Mouse (Mus musculus): Measurements from ENCODE around the gene Jak2. TPM values are rescaled to one million over a fixed set of nuclear protein-coding genes. Genes with fewer than 3 reads are reported as not detected.

Jak2 gene
- 10 to 100 TPM; 20.0 to 24.5 TPM for total RNA-seq (2021)
- long read RNA-seq, experiment 1, full-length matches to known transcripts = 29 of 42 reads
- long read RNA-seq, experiment 1, partial matches to known transcripts = 3 of 42 reads
- long read RNA-seq, experiment 1, other reads (novel, unspliced or antisense) = 10 of 42 reads
- long read RNA-seq, experiment 2, full-length matches to known transcripts = 15 of 18 reads
- long read RNA-seq, experiment 2, partial matches to known transcripts = 0 of 18 reads
- long read RNA-seq, experiment 2, other reads (novel, unspliced or antisense) = 3 of 18 reads

DNA sequence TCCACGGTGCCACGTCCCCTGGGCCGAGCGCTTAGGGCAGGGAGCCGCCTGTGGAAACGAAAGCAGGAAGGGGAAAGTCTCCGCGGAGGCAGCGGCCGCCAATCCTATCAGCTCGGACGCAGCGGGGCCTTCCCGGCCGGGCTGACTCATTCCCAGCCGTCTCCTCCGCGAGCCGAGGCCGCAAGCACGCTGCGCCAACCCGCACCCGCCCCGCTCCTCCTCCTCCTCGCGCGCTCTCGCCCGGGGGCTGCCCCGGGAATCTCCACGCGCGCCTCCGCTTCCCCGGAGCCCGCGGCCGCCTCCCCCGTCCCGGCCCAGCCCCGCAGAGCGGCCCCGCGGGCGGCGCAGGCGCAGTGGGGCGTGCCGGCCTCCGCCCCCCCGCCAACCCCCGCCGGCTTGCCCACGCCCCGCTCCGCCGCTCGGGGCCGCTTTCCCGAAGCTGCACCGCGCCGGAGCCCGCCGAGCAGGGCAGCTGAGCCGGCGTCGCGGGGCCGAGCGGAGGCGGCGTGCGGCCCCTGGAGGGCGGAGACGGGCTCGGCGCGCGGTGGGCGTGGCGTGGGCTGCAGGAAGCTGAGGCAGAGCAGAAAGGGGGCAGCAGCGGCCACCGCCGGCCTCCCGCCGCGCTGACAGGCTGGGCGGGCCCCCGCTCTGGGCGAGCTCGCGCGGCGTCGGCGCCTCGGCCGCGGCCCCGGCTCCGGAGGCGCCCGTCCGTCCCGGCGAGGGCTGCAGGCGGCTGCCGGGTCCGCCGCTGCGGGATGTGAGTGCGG is at the start of gene Jak2:
Gene Jak2 (plus strand): TSS at position 638 of the 767 bp plus-strand sequence.
- peak; percentile 92 for DNase-seq (ENCODE audit: low spot score)

DNA sequence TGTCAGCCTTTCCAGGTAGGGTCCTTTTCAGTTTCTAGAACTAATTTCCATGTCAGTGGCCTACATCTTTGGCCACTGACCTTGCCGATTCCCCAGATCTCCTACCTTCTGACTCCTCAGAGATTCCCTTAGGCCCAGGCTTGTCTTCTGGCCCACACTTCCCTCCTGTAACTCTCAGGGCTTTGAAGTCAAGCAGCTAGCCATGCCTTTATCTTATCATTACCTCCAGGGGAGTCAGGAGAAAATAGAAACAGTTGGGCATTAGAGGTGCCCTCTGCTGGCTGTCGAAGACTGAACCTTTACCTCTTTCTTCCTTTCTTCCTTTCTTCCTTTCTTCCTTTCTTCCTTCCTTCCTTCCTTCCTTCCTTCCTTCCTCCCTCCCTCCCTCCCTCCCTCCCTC is 48.3 kb upstream of the Jak2 start:
- DNase-seq (ENCODE audit: low spot score) = no peak

DNA sequence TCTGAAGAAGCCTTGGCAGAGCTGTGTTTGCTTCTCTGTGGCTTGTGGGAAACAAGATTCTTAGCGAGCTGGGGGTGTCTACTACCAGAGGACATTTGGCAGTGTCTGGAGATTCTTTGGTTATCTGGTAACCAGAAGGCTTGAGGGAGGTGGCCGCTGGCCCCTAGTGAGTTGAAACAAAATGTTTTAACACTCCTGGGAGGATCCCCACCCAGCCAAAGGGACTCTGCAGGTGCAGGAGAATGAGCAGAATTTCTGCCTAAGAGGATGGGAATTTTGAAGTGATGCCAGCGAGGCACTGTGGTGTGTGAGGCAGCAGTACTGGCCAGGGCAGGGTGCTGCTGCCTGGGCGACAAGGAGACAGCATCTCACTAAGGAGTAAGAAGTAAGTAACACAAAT is 47.0 kb upstream of the Jak2 start:
- DNase-seq (ENCODE audit: low spot score) = peak; percentile 7

DNA sequence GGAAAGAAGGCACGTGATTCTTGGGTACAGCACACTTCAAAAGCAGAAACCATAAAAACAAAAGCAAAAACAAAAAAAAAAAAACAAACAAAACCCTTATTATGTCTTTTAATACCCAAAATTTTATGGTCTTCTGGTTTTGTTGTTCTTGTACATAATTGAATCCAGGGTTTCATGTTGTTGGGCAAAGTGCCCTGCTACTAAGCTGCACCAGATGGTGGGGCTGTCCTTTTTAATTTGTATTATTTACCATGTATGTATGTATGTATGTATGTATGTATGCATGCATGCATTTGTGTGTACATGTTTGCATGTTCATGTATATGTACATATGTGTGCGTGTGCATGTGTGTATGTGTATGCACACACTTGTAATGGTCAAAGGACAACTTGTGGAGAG is 46.4 kb upstream of the Jak2 start:
- no peak for DNase-seq (ENCODE audit: low spot score)

DNA sequence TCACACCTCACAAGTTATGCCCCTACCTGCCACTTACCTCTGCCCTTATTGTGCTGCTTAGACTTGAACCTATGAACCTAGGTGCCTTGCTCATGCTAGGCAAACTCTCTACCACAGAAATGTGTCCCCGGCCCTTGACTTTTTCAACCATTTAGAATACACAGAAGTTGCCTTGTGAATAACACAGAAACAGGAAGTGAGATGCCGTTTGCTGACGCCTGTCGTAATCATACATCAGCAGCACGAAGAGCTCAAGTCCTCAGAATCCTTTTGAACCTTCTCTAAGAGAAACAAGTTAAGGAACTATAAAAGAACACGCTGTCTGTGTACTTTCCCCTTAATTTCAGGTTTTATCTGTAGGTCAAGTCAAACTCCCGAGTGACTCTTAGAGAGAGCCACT is 41.7 kb upstream of the Jak2 start:
- DNase-seq (ENCODE audit: low spot score) = no peak

DNA sequence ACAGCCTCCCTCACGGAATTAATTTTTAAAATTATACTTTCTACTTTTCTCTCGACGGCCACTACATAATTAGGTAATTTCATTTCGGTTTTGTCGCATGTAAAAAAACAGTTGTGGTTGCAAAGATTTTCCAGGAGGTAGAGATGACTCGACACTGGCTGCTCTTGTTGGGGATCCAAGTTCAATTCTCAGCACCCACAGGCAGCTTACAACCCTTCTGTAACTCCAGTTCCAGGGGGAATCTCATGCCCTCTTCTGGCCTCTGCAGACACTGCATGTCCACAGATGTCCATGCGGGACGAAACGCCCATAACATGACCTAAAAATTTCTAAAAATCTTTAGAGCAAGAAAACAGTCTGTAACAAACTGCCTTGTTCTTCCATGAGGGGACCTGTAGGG is 41.3 kb upstream of the Jak2 start:
- no peak for DNase-seq (ENCODE audit: low spot score)

DNA sequence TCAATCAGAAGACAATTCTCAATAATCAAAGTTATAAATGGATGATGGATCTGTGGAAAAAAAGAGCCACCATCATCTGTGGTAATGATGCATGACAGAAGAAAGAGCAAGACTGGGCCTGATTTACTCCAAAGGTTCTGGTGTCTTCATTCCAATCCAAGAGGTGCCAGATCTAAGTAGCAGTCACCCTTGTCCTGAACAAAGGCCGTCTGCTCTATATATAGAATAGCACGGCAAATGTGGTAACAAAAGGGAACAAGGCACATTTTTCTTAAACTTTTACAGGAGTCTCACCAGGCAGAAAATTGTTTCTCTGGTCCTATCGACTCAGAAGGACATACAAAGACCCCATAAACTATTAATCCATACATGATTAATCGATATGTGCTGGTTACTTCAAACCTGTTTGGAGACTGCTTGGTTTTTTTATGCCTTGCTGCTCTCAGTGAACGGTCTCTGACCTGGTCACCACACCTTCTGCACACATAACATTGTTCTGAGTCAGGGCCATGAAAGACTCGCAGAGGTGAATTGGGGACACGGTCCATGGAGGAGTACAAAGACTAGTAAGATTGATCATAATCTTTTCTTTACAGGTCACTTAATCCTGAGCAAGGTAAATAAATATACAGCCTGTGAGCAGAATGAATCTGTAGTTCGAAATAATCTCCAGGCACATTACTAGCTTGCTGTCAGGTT is 35.7 kb upstream of the Jak2 start:
- no peak for DNase-seq (ENCODE audit: low spot score)

DNA sequence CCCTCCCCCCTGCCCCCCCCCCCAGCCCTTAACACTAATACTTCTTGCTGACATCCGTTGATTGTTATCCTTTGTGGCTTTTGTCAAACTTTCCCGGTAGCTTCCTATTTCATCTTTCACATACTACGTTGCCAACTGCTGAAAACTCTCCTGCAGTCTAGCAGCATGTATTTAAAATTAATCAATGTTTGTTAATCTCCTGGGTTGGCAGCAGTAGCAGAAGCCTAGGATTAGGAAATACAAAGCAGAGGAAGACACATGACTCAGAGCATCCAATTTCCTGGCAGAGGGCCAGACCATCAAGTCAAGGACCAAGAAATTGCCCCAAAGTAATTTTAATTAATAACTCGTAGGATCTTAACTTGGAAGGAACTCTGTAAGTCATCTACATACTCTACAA is 29.8 kb upstream of the Jak2 start:
- no peak for DNase-seq (ENCODE audit: low spot score)

DNA sequence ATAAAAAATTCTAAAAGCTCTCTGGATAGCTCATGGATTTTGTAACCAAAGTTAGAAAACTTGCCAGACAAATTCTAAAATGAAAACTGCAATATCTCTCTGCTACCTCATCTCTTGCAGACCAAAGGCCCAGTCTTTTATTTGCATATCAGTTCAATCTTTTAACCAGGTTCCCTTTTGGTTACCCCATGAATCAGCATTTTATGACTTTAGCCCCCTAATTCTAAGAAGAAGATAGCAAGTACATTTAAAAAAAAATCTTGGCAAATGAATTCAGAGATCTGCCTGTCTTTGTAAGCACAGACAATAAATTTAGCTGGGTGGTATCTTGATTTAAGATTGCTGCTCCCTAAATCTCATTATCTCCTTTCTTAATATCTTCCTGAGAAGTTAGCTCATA is 26.7 kb upstream of the Jak2 start:
- no peak for DNase-seq (ENCODE audit: low spot score)

DNA sequence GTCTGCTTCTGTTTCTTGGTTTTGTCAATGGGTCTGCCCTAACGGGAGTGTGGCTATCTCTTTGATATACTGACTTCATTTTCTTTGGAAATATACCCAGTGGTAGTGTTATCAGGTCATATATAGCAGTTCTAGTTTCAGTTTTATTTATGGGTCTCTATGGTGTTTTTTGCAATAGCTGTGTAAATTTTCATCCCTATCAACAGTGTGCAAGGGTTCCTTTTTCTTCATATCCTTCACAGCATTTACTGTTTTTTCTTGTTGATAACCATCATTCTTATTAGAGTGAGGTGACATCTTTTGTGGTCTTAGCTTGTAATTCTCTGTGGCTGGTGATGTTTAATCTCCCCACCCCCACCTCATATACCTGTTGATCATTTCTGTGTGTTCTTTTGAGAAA is 24.6 kb upstream of the Jak2 start:
- DNase-seq (ENCODE audit: low spot score) = no peak

DNA sequence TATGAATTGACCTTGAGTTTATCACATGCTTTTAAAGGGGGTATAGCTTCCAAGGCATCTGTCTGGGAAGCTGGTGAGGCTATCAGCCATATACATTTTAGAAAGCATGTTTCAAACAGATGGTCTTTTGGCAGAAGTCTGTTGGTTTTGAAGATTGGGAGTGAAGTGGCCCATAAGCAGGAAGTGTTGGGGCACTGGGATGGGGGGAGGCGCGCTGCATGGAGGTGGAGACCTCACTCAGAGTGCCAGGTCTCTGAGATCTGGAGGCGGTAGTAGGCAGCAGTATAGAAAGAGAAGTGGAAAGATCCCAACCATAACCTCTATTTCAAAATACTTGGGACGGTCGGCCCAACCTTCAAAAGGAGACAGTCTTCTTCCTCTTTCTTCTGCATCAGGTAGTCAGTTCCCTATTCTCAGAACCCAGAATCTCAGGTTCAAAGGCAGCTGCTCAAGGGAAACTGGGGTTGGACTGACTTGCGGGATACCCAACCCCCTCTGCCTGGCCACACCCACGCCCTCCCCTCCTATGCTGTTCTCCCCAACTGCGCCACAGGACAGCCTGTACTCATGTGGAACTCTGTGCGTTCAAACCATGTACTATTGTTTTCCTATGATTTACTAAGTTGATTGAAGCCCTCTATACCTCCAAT is 23.6 kb upstream of the Jak2 start:
- DNase-seq (ENCODE audit: low spot score) = no peak

DNA sequence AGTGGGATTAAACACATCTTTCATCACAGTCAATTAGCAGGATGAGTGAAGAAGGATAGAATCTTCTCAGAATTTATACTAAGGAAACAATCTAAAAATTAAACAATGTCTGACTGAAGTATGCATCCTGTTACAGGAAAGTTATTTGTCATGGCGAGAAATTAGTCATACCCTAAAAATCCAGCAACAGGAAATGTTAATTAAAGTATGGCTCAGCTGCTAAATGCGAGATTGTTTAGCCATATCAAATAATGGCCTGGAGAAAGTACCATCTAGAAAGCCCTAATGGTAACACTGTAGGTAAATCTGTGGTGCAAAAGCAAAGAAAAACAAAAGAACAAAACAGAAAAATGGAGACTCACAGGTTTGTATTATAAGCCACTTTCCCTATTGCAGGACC is 22.6 kb upstream of the Jak2 start:
- no peak for DNase-seq (ENCODE audit: low spot score)

DNA sequence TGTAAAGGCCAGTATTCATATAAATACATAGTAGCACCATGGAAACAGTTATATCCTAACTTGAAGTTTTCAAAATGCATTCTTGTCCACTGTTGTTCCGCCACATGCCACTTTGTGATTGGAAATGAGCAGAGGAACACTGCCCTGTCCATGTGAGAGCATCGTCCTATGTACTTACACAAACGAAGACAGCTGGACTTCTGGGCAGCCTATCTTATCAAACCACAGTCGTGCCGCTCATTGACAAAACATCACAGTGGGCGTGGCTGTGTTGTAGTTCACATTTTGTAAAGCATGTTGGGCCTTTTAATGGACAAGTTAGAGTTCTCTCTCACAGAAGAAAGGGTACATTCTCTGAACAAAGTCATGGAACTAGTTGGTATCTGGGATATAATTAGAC is 18.9 kb upstream of the Jak2 start:
- no peak for DNase-seq (ENCODE audit: low spot score)

DNA sequence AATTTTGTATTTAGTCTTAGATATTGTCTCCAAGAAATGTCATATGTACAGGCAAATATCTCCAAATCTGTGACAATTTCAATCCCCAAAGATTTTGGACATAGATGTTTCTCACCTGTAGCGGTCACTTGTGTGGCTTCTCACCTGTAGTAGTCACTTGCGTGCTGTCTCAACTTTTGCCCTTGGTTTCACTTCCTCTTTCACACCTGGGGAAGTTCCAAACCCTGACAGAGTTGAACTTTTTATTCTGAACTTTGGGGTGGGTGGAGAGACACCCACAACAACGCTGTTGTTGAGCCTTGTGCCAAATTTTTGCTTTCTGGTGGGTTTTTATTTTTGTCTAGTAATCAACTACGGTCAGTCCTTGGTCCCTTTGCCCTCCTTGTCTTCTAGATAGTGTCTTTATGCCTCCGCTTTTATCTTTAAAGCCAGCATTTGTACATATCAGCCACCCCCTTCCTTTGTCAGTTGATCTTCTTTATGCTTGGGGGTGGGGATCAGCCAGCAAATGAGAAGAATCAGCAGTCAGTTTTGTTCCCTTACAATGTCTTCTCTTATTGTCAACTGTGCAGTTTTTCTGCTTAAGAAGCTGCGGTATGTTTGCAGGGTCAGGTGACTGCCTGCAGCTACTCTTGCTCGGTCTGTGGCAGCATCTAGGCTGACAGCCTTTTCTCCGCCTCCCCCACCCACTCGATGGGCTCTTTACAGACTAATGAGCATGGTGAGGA is 14.8 kb upstream of the Jak2 start:
- DNase-seq (ENCODE audit: low spot score) = no peak

DNA sequence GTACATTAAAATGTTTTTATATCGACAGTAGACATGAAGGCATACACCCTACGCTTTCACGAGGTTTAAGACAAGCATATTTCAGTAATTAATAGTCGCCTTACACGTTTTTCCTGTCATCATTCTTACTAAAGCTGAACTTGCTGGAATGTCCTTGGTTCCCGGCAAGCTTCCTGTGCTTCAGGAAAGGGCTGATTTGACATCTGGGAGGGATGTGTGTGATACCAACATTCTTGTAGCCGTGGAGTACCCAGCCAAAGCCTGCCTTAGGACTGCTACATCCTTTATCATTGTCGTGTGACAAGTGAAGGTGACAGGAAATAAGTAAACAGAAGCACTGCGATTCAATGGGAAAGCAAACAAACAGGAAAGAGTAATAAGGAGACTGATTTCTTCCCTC is 13.5 kb upstream of the Jak2 start:
- no peak for DNase-seq (ENCODE audit: low spot score)

DNA sequence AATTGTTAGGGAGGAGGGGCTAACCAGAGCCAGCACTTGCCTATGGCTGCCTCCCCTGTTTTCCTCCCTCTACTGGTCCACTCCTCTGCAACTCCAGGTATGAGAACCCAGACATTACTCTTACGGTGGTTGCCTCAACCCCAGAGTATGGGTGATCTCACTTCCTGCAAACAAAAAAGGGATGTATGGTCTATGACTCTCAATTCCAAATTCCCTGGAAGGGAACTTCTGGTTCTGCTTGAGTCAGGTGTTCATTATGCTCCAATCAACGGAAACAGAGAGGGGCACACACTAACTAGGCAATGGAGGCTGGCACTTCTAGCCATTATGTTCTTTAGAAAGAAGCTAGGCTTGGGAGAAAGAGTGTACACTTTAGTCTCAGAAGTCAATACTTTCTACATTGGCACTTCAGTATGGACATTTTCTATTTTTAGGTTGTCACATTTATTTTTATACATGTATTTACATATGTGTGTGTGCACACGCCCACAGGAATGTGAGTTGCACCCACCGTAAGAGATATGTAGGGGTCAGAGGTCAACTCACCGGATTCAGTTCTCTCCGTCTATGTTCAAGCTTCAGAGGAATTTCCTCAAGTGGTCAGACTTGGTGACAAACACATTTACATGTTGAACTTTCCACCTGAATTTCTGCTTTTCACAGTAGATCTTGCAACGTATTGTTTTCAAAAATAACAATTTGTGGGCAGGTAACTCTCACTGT is 12.0 kb upstream of the Jak2 start:
- no peak for DNase-seq (ENCODE audit: low spot score)

DNA sequence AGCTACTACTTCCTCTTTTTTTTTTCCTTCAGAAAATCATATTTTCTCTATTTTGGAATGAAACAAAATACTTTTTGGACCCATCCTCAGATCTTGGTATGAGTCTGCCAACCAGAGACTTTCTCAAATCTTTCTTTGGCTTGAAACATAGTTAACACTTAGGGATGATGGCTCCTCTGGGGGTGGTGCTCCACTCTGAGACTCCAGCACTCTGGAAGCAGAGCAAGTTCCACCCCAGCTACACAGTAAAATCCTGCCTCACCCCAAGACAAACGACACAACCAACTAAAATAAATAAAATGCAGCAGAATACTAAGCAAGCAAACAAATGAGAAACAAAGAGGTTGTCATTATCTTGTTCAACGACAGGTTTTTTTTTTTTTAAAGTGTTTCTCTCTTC is 11.0 kb upstream of the Jak2 start:
- no peak for DNase-seq (ENCODE audit: low spot score)

DNA sequence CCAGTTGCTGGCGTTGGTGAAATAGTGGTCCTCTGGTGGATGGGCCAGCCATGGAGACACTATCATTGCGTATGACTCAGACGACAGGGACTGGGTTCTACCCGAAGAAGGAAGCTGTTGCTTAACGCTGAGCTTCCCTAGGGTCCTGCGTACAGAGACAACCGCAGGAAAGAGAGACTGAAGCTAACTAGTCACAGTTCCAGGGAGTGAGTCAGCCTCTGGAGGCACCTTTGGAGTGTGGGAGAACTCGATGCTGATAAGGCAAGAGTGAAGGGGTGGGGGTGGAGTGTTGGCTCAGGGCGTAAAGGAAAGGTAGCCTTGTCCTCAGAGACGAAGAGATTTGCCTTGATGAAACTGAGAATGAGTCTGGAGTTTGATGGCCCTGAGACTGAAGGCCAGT is 10.0 kb upstream of the Jak2 start:
- no peak for DNase-seq (ENCODE audit: low spot score)

DNA sequence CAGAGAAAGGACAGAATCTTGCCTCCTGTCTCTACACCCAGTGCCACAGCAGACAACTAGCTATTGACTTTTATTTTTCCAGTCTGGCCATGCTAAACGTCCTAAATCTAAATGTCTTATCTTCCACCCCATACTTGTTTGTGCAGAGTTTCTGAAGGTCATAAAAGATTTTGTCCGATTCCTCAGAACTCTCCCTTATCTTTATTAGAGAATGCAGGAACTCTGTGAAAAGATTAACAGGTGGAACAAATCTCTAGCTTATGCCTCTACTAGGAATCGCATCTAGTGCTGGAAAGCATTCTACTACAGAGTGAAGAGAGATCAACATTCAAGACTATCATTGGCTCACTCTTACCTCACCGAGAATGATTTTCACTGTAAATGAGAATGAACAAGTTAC is 1.7 kb upstream of the Jak2 start:
- no peak for DNase-seq (ENCODE audit: low spot score)

DNA sequence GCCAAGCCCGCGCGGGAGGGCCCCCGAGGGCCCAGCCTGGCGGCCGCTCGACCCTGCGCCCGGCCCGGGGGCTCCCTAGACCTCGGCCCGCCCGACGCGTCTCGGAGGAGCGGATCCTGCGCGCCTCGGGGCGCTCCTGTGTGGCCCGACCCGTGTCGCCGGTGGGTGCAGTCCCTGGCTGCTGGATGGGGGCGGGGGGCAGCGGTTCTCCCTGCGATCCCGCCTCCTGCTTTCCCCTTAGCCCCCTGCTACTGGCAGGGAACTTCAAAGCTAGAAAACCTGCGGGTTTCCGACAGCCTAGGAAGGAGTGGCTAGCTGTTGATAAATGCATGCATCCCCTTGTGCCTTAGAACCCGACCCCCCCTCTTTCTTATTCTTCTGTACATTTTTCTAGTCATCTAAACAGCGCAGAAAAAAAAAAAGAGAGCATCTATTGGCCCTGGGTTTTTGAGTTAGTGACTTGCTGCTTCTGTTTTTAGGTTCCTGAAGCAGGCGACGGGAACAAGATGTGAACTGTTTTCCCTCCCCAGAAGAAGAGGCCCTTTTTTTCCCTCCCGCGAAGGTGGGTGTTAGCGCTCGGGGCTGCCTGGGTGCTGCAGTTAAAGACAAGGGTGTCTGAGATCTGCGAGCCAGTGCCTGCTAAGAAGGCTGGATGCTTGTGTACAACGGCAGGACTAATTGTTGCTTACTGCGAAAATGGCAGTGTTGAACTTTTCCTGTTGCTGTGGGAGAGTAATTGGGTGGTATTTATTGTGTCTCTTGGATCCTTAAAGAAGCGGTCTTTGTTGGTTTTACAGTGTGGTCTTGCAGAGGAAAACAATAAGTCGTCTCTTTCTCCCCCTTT is 552 bp downstream of the Jak2 start:
- no peak for DNase-seq (ENCODE audit: low spot score)

Measured in gastrocnemius, adult 18-20 months (tissue).